Mouse (Mus musculus): Measurements from ENCODE around the gene Rprd2.
"Not testable (repeated sequence)": the region's sequence is repeated elsewhere in the genome, so short reads cannot be mapped to it uniquely, and the experiment has no call there.

The Rprd2 gene

DNA sequence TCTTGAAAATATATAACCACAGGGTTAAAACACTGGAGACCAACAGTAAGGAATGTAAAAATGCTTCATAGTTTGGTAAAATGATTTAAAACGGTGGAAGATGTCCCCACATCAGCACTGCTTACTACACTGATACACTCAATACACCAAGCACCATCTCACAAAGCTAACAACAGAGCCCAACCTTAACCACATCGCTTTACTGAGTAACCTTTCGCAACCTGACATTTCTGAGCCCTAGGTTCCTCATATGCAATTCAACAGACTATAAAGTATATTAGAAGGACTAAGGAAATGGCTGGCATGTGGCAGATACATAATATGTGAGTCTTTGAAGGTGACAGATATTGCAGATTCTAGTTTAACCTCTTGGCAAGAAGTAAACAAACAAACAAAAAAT lies 2.0 kb downstream of the Rprd2 start:
- no peak for DNase-seq

DNA sequence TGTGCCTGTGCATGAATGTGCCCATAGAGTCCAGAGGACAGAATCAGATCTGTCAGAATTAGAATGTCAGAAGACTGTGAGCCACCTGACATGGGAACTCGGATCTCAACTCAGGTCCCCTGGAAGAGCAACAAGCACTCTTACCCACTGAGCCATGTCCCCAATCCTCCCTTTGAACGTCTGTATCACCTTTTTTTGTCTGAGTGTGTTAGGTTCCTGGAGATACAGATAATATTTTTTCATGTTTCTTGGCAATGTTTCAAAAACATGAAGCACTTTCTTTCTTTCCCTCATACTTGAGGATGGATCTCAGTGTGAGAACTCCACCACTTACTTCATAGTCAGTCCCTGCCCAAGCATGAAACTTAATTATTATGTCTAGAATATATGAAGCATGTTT lies 10.3 kb downstream of the Rprd2 start:
- DNase-seq, result no peak

DNA sequence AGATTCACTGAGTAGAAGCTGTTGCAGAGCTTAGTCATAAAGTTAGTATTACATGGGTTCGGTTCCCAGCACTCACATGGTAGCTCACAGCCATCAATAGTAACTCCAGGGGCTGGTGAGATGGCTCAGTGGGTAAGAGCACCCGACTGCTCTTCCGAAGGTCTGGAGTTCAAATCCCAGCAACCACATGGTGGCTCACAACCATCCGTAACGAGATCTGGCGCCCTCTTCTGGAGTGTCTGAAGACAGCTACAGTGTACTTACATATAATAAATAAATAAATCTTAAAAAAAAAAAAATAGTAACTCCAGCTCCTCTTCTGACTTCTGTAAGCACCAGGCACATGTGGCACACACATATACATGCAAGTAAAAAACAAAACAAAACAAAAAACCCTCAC lies 11.0 kb downstream of the Rprd2 start:
- not testable (repeated sequence) for DNase-seq

GRCm38 (mm10) chr3:95806677-95807076 lies 12.0 kb downstream of the Rprd2 start:
- no peak for DNase-seq

- DNase-seq, result no peak
Measured at GRCm38 (mm10) chr3:95803851-95804250, 14.8 kb downstream of the Rprd2 start.

DNA sequence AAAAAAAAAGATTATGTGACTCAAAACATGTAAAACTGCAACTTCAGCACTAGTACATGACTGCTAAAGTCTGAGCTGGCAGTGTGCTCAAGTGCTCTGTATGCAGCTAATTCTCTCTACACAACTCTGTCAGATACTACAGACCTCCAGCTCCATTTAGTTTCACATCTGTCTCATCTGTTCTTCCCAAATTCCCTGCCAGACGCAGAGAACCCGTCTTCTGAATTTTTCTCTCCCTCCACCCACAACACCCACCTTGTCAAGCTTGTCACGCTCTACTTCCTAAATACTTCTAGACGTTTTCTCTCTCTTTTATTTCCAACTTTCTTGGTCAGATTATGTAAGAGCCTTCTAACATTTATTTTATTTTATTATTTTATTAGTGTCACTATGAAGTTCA lies 19.9 kb downstream of the Rprd2 start:
- DNase-seq, result no peak

- no peak for DNase-seq
Measured at GRCm38 (mm10) chr3:95794299-95794698, 24.4 kb downstream of the Rprd2 start.

DNA sequence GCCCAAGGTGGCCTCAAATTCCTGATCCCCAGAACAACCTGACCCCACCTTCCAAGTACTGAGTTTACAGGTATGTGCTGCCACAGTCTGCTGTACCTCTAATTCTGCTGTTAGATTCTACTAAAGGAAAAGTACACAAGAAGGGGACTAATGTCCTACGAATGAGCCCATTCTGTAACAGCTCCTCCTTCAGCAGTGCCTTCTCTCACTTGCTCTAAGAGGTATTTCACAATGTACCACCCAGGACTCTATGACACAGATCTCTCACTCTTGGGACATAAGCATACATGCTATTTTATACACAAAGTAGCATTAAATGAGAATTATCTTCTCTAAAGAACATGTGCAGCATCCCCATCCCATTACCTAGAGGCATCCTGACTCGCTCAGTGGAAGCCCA lies 25.0 kb downstream of the Rprd2 start:
- no peak for DNase-seq

DNA sequence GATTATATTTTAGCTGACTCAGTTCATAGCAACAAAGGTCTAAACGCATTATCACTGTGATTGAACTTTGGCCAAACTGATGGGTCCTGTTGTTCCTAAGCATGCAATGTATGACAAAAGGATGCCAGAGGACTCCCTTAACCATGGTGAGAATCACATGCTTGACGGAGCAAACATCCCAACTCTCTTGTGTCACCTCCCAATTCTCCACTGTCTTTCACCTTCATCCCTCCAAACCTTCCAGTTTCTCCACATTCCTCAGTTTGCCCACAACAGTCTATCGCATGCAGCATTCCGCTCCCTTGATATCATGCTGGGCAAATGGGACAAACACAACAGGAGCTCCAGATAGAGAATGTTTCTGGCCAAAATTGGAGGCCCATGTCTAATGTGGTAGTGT lies 33.2 kb downstream of the Rprd2 start:
- no peak for DNase-seq

DNA sequence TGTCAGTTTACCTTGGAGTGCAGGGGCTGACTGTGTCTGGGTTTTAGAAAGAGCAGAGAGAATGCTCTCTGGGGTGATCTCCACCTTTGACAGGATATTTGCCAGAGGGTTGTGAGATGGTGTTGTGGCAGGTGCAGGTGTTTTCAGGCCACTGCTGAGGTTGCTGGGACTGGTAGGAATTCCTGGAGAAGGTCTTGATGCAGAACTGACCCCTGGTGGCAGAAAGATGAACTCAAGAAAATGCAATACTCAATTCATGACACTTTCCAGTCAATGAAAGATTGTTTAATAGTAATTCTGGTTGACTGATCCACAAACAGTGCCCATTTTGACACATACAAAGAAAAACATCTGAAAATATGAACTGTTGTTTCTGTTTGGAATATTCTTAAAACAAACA lies 46.7 kb downstream of the Rprd2 start:
- DNase-seq, result peak in 1 of 2 experiments; percentile 16

DNA sequence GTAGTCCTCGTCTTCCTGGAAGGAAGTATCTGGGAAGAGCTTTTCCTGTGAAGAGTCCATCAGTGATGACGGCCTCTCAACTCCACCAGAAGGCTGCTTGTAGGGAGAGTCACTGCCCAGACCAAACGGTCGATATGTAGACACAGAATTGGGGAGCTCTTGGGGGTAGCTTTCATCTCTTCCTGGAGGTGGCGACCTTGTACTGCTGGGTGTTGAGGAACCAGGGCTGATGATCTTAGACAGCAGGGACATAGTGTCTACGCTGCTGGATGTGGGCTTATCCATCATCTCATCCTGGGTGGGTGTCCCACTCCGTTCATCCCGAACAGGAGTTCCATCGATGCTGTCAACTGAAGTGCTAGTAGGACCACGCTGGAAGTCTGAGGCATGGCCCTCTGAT lies 53.1 kb downstream of the Rprd2 start:
- DNase-seq, result no peak

DNA sequence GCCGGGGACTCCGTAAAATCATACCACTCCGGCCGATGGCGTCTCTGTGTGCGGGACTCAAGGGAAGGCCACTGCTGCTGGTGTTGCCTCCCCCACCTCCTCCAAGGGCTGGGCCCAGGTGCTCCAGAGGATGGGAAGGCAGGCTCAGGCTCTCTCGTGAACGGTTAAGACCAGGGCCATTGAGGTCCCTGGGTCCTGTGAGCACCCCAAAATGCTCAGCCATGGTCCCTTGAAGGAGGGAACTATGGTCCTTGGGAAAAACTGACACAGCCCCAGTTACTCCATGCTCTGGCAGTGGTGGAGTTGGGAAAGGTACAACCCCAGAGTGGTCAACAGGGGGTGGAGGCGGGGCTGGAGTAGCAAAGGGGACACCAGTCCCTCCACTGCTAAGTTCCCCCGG lies 54.9 kb downstream of the Rprd2 start:
- DNase-seq, result no peak

GRCm38 (mm10) chr3:95762961-95763360 lies 55.7 kb downstream of the Rprd2 start:
- DNase-seq, result no peak

DNA sequence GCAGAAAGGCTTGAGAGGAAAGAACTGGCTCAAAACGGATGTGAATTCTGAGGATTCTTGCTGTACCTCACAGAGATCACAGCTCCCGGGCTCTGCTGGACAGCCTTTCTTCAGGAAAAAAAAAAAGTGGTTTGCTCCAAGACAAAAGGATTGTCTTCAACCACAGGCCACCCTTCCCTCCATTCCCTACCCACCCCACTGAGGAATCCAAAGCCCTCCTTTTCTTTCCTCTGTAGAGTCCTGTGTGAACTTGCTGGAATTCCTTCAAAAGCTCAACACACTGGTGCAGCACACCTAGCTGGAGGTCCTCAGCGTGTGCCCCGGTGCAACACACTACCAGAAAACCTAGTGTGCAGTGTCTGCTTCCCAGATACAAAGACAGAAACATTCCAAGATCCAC lies 56.9 kb downstream of the Rprd2 start:
- no peak for DNase-seq

DNA sequence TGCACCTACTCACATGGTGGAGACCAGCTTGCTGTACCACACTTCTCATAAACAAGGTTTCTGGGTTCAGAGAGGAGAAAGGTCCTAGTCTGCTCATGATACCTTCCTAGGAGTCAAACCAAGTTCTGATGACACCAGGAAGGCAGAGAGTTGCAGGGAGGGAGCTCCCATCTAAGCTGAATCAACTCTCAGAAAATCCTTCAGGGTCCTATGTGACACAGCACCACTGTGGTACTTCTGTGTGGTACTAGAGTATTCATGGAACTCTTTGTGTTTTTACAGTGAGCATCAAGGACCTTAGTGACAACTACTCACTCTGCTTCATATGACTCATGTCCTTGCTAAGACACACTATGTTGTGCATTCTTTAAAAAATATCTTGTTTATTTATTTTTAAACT lies 58.0 kb downstream of the Rprd2 start:
- no peak for DNase-seq

DNA sequence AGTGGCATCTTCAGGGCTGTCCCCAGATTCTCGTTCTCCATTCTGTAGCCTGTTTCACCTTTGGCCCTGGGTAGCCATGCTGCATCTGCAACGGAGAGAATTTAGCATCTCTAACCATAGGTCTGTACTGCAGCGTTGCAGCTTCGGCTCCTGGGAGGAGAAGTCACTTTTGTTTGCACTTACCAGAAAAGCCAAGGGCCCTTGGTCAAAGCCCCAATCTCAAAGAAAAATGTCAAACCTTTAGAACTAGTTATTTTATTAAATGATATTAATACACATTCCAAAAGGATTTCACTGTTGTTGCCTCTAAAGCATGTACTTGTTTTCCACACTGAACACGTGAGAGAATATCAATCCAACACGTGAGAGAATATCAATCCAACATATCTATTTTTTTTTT lies 58.6 kb downstream of the Rprd2 start, which contains the start of gene Tars2:
Tars2 (minus strand) TSS at position 101 of the 400 bp plus-strand sequence.
- no peak for DNase-seq

DNA sequence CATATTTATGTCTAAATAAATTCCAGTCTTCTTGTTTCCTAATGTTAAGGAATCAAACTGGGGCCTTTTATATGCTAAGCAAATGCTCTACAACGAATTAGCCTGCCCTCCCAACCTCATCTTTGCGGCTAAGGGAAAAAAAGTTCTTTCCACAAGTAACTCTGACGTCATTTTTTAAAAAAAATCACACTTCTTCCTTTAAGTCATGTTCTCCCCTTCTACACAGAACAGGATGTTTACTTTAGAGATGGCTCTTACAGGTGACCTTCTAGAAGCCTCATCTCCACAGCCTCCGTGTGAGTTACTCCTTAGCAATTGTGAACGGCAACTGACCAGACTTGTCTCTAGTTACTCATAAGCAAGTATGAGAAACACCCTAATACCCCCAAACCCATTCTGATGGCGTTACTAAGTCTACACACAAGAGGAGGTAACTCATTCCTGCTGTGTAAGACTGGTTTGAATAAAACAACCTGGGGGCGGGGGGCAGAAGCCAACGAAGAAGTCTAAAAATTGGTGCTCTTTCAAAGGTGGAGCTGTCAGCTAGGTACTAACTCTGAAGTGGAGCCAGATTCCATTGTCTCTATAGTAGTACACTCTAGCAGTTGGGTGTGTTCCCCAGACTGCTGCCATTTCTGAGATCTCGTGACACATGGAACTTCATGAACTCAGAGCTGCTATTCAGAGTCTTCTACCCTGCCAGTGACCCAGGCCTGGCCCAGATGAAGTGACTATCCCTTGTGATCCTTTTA lies 60.0 kb downstream of the Rprd2 start:
- DNase-seq, result no peak

DNA sequence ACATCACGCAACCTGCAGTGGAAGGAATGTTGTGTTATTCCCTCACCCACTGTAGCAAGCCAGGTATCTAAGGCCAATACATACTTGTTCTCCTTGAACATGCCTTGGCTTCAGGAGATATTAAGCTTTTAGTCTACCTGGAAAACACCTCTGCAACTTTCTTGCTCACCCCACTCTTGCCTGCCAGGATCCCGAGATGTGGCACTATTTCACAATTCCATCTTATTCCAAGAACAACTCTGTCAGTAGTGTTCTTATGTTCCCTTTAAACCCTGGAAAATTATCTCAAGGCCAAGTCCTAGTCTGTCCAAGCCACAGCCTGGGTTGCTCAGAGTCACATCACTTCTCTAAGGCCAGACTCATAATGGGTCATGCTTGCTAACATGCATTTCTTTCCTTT lies 61.9 kb downstream of the Rprd2 start:
- DNase-seq, result no peak

DNA sequence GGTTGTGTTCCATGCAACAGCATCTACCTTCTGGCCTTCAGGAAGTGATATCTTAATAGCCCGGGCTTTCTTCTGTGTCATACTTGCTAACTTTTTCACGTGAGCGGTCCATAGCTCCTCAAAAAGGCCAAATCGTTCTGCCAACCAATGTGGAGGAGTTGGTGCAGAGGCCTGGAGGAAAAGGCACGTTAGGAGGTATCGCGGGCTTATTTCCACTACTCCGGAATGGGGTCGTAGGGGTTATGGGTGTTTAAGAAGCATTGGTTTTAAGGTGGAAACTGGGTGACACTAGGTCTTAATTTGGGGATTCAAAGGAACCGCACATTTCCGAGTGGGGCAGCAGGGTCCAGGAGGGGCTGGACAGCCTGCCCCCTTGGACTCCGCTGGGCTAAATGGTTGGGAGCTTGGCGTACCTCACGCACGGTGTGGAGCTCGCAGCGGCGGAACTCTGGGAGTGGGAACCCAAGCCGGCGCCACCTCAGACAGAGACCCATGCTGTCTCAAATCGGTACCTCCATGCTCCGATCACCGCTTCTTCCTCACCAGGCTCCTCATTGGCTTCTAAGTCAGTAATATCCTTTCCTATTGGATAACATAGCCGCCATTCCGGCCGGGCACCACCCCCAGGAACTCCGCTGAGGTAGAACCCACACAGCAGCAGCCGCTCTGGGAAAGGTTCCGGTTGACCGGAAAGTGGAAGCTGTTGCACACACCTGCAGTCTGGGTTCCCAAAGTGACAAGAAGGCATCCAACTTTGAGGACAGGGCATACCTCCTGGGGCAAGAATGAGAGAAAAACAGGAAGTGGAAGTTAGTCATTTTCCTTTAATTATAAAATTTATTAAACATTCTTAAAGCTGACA lies 64.1 kb downstream of the Rprd2 start:
- peak; percentile 94 to 96 for DNase-seq

DNA sequence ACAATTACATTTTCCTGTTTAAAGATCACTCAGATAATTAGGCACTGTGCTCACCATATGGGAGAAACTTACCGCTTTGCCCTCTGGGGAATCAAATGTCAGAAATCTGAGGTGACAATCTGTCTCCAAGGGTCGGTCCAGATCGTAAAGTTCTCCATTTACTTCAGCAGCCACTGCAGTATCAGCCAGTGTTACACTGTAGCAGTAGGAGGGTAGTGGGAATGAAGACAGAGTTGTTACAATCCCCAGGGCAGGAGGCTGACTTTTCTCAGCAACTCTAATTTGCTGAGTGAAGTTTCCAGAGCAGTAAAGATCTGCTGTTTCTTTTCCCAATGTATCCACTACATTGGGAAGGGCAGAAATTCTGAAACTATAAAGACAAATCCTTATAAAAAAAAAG lies 65.7 kb downstream of the Rprd2 start:
- no peak for DNase-seq

DNA sequence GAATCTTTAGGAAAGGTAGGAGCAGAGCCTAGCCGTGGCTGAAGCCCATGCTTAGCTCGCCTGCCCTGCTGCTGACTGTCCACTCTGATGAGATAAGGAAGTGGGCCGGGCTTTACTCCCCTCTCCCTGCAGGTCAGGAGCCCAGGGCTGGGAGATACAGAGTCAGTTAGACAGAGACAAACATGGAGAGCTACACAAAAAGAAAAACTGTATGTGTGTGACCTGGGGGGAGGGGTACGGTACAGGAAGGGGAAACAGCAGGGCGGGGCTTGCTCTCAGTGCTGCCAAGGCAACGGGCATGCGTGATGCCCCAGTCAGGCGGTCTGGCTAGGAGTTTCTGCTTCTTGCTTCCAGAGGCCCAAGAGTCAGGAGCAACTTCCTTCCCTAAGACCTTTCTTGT lies 78.3 kb downstream of the Rprd2 start:
- DNase-seq, result no peak

DNA sequence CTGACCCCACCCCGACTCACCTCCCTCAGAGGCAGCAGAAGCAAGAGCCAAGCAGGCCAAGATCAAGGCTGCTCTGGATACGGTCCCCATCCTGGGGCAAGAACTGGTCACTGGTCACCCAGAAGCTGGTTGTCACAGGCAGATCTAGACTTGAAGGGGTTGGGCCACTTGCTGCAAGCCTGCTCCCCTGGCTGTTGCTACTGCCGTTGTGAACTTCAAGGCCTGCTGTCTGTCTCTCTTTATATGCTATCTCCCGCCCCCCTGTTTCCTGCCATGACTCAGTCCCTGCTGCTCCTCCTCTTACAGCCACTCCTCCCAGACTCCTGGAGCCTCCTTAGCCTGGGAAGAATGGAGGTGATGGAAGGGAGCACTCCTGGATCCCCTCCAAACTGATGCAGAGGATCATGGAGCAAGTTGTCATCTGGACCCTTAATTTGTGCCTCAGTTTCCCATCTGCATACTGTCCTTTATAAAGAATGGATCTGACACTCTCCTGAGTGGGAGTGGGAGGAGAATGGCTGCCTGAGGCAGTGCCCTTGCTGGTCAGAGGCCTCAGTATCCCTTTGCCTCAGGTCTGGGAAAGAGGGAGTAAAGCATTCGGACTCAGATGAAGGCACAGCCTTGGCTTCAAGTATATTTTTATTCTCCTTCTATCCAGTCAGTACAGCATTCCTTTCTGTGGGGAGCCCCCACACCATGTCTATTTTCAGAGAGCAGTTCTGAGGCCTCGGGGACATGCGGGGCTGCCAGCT lies 79.1 kb downstream of the Rprd2 start, which contains the start of gene Ecm1:
Ecm1 (minus strand) TSS at position 217 of the 752 bp plus-strand sequence.
- no peak for DNase-seq

- no peak for DNase-seq
Measured at GRCm38 (mm10) chr3:95735071-95735670, 83.5 kb downstream of the Rprd2 start.

Data from cerebellum, postnatal 36 days (tissue).